Mouse (Mus musculus): ENCODE measurements around the gene Kif3c.

GRCm38 (mm10) chr12:3350136-3350535 is 14.8 kb upstream of the Kif3c start:
- TF ChIP-seq EP300 (IDR thresholded peaks at IDR 0.05; ENCODE audit: low read length), result no peak
- TF ChIP-seq POLR2A (IDR thresholded peaks at IDR 0.05; ENCODE audit: low read depth, low read length), result no peak

Measured in CH12.LX (cell line).